Mouse (Mus musculus) limb, embryonic 15.5 days (tissue): Measurements from ENCODE around the gene Lss. TPM values are rescaled to one million over a fixed set of nuclear protein-coding genes. Genes with fewer than 3 reads are reported as not detected.

ENCODE experiments used
- ATAC-seq: fragments of 200-750 bp; cut with Nextera tagmentation; 2 replicates; pipeline ENCODE4 v1.8.0; 2017; ENCODE audit warnings: low read depth, moderate TSS enrichment; ENCODE audit not compliant: insufficient number of reproducible peaks, low FRiP score, low TSS enrichment
- H3K27ac ChIP-seq: fragments of 300-500 bp; sonication (generic); 2 replicates; pipeline ENCODE4 v1.5.1; 2015; ENCODE audit warnings: moderate library complexity, mild to moderate bottlenecking, inconsistent platforms
- H3K27me3 ChIP-seq: fragments of 300-500 bp; sonication (generic); 2 replicates; pipeline ENCODE4 v1.6.1; 2015; ENCODE audit warnings: inconsistent platforms
- H3K36me3 ChIP-seq: fragments of 300-500 bp; sonication (generic); 2 replicates; pipeline ENCODE4 v1.6.1; 2015; ENCODE audit warnings: inconsistent platforms
- H3K4me1 ChIP-seq: fragments of 300-500 bp; sonication (generic); 2 replicates; pipeline ENCODE4 v1.6.1; 2015; ENCODE audit warnings: inconsistent platforms
- H3K4me2 ChIP-seq: fragments of 300-500 bp; sonication (generic); 2 replicates; pipeline ENCODE4 v1.6.1; 2015; ENCODE audit warnings: mild to moderate bottlenecking, inconsistent platforms
- H3K4me3 ChIP-seq: fragments of 300-500 bp; sonication (generic); 2 replicates; pipeline ENCODE4 v1.5.1; 2015; ENCODE audit warnings: mild to moderate bottlenecking, inconsistent platforms
- H3K9ac ChIP-seq: fragments of 300-500 bp; sonication (generic); 2 replicates; pipeline ENCODE4 v1.6.1; 2015; ENCODE audit warnings: inconsistent platforms
- H3K9me3 ChIP-seq: fragments of 300-500 bp; sonication (generic); 2 replicates; pipeline ENCODE4 v1.6.1; 2016; ENCODE audit warnings: inconsistent platforms
- WGBS: fragments of 180-500 bp; shearing (Covaris S2); methylation state at CpG from one replicate; pipeline ENCODE4 v1.1.7; 2015; 5-methylcytosine and 5-hydroxymethylcytosine counted together
- polyA plus RNA-seq: library from polyadenylated mRNA; unstranded; fragments of >200 nt; fragmentation: Nextera tagmentation; extraction: Ambion mirVana; gene quantifications from 2 replicates; pipeline ENCODE4 v1.2.1, GENCODE M21; 2015

Lss gene
- polyA plus RNA-seq = 35.1 and 37.7 TPM in 2 replicates

DNA sequence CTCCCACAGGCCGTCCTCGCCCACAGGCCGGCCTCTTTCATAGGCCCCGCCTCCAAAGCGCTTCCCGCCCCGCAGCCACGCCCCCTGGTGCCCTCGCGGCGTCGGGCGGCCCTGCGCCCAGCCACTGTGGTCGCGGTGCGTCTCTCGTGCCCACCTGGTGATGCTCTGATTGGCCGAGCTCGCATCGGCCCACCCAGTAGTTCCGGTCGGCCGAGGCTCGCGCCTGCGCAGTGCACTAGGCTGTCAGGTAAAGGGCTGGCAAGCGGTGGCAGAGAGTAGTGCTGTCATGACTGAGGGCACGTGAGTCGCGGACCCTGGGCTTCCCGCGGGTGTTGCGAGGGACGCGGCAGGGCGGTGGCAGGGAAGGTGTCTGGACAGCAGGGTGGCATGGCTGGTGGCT, at the start of gene Lss:
Gene Lss, plus strand, starts transcription at position 214 of the 400 bp plus-strand sequence.
- WGBS = 0% methylated on average over 37 of the region's 37 CpGs
- peak; percentile 96 for ATAC-seq

DNA sequence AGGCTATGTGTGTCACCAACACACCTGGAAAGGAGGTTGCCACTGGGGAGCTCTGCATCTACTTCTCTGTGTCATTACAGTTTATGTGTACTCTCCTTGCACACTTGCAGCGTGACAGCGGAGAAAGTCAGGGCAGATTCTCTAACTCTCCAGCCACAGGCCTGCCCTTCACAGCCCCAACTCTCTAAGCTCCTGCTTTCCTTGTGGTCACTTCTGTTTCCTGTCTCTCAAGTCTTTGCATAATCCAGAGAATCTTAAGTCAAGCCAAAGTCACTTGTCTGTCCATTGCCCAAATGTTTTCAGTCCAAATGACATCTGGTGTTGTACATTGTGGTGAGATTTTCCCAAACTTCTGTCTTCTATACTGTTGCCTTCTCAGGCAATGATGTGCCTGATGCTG, 45.1 kb upstream of the Lss start:
- Histone ChIP-seq H3K4me3 (no peak overlapping the region), H3K9me3 (no peaks in the 10 kb centered on the region), H3K4me1 (no peaks in the 10 kb centered on the region), H3K9ac (no peak overlapping the region), H3K27ac (no peak overlapping the region), H3K27me3 (no peaks in the 10 kb centered on the region), H3K36me3 (peaks cover 92% of the 10 kb centered on the region), H3K4me2 (no peak overlapping the region)
- WGBS = 83% methylated on average over 2 of the region's 2 CpGs
- ATAC-seq = no peak

More for the DNA sequence above, at the start of gene Lss:
- Histone ChIP-seq H3K36me3 (peaks cover 24% of the 10 kb centered on the region), H3K9ac (peak within 1 kb of the TSS; percentile 47), H3K27ac (peak within 1 kb of the TSS; percentile 86), H3K4me1 (peaks cover 12% of the 10 kb centered on the region; the same call in 1 of the 2 replicates), H3K27me3 (no peaks in the 10 kb centered on the region), H3K4me3 (peak within 1 kb of the TSS; percentile 71), H3K4me2 (peak within 1 kb of the TSS; percentile 88), H3K9me3 (no peaks in the 10 kb centered on the region)

DNA sequence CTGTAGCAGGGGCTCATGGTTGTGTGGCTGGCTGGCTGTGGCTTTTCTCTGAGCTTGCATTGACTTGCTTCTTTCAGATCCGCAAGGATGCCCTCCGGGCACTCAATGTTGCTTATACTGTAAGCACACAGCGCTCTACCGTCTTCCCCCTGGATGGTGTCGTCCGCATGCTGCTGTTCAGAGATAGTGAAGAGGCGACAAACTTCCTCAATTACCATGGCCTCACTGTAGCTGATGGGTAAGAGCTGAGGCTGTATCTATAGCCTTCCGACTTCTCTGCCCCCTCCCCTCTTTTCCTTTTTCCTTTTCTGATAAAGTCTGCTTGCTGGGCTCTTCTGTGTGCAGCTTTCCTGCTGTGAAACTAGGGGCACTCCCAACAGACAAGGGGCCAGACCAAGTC, 43.1 kb upstream of the Lss start:
- Histone ChIP-seq H3K27me3 (no peaks in the 10 kb centered on the region), H3K4me2 (no peak overlapping the region), H3K27ac (no peak overlapping the region), H3K4me3 (no peak overlapping the region), H3K36me3 (peaks cover 84% of the 10 kb centered on the region), H3K9ac (no peak overlapping the region), H3K4me1 (no peaks in the 10 kb centered on the region), H3K9me3 (no peaks in the 10 kb centered on the region)
- WGBS = 89% methylated on average over 8 of the region's 8 CpGs
- no peak for ATAC-seq

DNA sequence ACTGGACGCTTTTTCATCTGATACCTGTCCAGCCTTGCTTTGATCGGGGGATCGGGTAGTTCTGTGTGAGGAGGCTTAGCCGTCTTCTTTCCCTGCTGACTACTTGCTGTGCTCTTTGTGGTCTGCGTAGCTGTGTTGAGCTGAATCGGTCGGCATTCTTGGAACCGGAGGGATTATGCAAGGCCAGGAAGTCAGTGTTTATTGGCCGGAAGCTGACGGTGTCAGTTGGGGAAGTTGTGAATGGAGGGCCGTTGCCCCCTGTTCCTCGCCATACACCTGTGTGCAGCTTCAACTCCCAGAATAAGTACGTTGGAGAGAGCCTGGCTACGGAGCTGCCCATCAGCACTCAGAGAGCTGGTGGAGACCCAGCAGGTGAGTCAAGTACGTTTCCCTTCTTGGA, 42.2 kb upstream of the Lss start:
- no peaks in the 10 kb centered on the region for H3K4me1 ChIP-seq
- peaks cover 86% of the 10 kb centered on the region for H3K36me3 ChIP-seq
- 91% methylated on average over 15 of the region's 15 CpGs for WGBS
- H3K9ac ChIP-seq = no peak overlapping the region
- H3K27ac ChIP-seq = no peak overlapping the region
- H3K4me3 ChIP-seq = no peak overlapping the region
- H3K27me3 ChIP-seq = no peaks in the 10 kb centered on the region
- no peak overlapping the region for H3K4me2 ChIP-seq
- no peaks in the 10 kb centered on the region for H3K9me3 ChIP-seq
- no peak for ATAC-seq

- Histone ChIP-seq H3K36me3 (peaks cover 82% of the 10 kb centered on the region), H3K9me3 (no peaks in the 10 kb centered on the region), H3K9ac (no peak overlapping the region), H3K4me3 (no peak overlapping the region), H3K4me1 (no peaks in the 10 kb centered on the region), H3K27ac (no peak overlapping the region), H3K27me3 (no peaks in the 10 kb centered on the region), H3K4me2 (no peak overlapping the region)
- no peak for ATAC-seq
- 76% methylated on average over 1 of the region's 1 CpGs for WGBS
Observed at GRCm38 (mm10) chr10:76493527-76493926, 37.9 kb upstream of the Lss start.

DNA sequence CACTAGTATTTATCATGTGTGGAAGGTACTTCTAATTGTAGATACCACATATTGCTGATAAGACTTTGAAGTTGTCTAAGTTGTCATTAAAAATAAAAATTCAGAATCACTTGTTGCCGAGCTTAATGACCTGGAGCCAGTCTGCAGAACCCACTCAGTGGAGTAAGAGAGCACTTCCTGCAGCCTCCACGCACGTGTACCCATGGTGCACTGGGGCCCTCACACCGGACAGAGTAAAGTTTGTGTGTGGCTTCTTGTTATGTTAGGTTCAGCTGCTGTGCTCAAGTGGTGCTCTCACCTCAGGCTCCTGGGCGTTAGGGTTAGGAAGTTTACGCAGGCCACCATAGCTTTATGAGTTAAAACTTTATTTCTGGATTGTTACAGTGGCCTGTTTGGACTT, 35.9 kb upstream of the Lss start:
- H3K36me3 ChIP-seq = peaks cover 82% of the 10 kb centered on the region
- no peak overlapping the region for H3K27ac ChIP-seq
- no peak overlapping the region for H3K4me3 ChIP-seq
- no peak overlapping the region for H3K9ac ChIP-seq
- H3K9me3 ChIP-seq = no peaks in the 10 kb centered on the region
- no peaks in the 10 kb centered on the region for H3K27me3 ChIP-seq
- no peaks in the 10 kb centered on the region for H3K4me1 ChIP-seq
- no peak for ATAC-seq
- no peak overlapping the region for H3K4me2 ChIP-seq
- WGBS = 83% methylated on average over 6 of the region's 6 CpGs

DNA sequence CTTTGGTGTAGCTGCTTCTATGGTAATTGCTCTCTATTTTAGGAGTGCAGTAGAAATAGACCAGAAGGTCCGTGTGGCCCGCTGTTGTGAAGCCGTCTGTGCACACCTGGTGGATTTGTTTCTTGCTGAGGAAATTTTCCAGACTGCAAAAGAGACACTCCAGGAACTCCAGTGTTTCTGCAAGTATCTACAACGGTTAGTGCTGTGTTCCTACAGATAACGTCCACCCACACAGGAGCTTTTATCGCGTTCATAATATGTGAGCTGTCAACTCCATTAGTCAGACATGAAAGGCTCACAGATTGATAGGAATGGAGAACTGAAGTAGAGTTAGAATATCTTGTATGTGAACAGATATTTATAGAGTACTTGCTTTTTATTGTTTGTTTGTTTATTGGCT, 35.0 kb upstream of the Lss start:
- Histone ChIP-seq H3K4me2 (no peak overlapping the region), H3K9me3 (no peaks in the 10 kb centered on the region), H3K4me3 (no peak overlapping the region), H3K9ac (no peak overlapping the region), H3K4me1 (no peaks in the 10 kb centered on the region), H3K27ac (no peak overlapping the region), H3K36me3 (peaks cover 81% of the 10 kb centered on the region), H3K27me3 (no peaks in the 10 kb centered on the region)
- ATAC-seq = no peak
- 93% methylated on average over 7 of the region's 7 CpGs for WGBS

GRCm38 (mm10) chr10:76497522-76497921, 33.9 kb upstream of the Lss start:
- Histone ChIP-seq H3K9ac (no peak overlapping the region), H3K4me2 (no peak overlapping the region), H3K27ac (no peak overlapping the region), H3K9me3 (no peaks in the 10 kb centered on the region), H3K4me1 (no peaks in the 10 kb centered on the region), H3K27me3 (no peaks in the 10 kb centered on the region), H3K4me3 (no peak overlapping the region), H3K36me3 (peaks cover 88% of the 10 kb centered on the region)
- no peak for ATAC-seq
- 92% methylated on average over 4 of the region's 4 CpGs for WGBS

DNA sequence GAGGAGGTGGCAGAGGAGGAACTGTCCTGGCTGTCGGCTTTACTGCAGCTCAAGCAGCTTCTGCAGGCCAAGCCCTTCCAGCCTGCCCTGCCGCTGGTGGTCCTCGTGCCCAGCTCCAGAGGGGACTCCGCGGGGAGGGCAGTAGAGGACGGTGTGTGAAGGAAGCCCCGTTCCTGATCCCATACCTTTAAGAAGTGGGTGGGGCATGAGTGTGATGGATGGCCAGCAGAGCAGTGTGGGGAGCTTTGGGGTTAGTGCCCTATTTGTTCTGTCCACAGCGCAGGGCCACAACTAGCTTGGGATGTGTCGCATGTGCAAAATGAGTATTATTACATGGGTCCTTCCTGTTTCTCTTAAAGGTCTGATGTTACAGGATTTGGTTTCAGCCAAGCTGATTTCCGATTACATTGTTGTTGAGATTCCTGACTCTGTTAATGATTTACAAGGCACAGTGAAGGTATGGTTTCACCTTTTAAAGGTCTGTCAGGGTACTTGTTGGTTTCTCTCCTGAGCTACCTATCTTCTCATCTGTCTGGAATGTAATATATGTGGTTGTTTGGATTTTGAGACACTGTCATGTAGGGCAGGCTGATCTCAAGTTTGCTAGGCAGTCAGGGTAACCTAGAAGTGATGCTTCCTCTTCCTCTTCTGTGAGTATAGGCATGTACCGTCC, 27.0 kb upstream of the Lss start:
- peaks cover 88% of the 10 kb centered on the region for H3K36me3 ChIP-seq
- no peak overlapping the region for H3K9ac ChIP-seq
- H3K4me2 ChIP-seq = no peak overlapping the region
- H3K27ac ChIP-seq = no peak overlapping the region
- no peaks in the 10 kb centered on the region for H3K4me1 ChIP-seq
- 90% methylated on average over 11 of the region's 11 CpGs for WGBS
- H3K27me3 ChIP-seq = no peaks in the 10 kb centered on the region
- no peaks in the 10 kb centered on the region for H3K9me3 ChIP-seq
- no peak overlapping the region for H3K4me3 ChIP-seq
- no peak for ATAC-seq

DNA sequence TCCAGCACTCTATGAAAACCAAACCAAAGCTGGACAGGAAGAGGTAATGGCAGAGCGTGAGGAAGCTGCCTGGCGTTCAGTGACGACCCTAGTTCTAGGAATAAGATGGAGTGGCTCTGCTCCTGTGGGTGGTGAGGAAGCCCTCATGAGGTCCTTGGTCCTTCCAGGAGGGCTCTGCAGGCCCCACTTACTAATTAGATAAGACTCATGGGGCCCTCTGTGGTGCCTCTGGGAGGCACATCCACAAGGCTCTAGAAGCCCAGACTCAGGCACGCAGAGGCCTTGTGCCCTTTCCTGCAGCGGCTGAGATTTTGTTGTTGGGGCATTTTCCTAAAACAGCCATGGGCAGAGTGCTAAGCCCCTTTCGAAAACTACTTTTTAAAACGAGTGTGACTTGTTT, 25.5 kb upstream of the Lss start:
- Histone ChIP-seq H3K4me3 (no peak overlapping the region), H3K36me3 (peaks cover 87% of the 10 kb centered on the region), H3K27ac (no peak overlapping the region), H3K27me3 (no peaks in the 10 kb centered on the region), H3K9ac (no peak overlapping the region), H3K4me2 (no peak overlapping the region), H3K9me3 (no peaks in the 10 kb centered on the region), H3K4me1 (no peaks in the 10 kb centered on the region)
- no peak for ATAC-seq
- WGBS = 94% methylated on average over 7 of the region's 7 CpGs

DNA sequence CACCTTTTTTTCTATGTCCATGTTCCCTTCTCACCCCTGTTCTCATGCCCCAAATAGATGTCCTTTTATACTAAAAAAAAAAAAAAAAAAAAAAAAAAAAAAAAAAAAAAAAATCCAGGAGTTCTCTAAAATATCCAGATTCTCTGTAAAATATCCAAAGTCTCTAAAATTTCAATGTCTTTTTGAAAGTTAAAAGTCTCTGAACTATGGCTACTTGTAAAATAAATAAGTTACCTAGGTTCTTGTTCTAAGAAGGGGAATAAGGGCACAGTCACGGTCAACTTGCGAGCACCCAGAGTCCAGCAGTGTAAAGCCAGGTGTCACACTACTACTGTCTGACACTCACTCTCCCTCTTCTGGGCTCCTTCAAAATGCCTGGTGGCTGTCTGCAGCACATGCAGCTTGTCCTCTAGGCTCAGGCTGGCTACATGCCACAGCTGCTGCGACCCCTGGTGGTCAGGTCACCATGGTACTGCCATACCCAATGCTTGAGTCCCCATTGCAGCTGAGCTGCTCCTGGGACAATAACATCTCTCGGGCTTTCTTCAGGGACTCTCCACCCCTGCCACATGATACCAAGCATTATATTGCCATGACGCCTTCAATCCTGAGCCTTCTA, 18.3 kb upstream of the Lss start:
- Histone ChIP-seq H3K4me3 (no peak overlapping the region), H3K9ac (no peak overlapping the region), H3K4me1 (no peaks in the 10 kb centered on the region), H3K9me3 (no peaks in the 10 kb centered on the region), H3K4me2 (no peak overlapping the region), H3K27me3 (no peaks in the 10 kb centered on the region), H3K27ac (no peak overlapping the region), H3K36me3 (peaks cover 85% of the 10 kb centered on the region)
- WGBS = 52% methylated on average over 5 of the region's 5 CpGs
- no peak for ATAC-seq

DNA sequence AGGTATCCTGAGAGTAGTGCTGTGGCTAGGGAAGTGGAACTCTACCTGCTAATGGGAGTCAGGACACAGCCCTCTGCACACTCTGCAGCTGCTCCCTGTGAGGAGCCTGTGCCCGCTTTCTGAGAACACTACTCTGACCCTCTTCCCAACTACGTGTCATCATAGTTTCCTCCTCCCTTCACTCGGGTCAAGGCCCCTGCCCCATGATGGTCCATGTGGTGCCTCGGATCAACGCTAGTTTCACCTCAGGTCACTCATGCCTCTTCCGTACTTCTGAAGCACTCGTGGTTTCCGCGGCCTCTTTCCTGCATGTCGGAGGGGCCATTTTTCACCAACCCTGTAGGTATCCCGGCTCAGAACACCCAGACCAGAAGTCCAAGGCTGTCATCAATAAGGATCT, 466 bp upstream of the Lss start:
- 2% methylated on average over 11 of the region's 11 CpGs for WGBS
- Histone ChIP-seq H3K36me3 (peaks cover 20% of the 10 kb centered on the region), H3K27ac (peak overlapping the region; percentile 86; the same call in 1 of the 2 replicates), H3K4me2 (peak overlapping the region; percentile 88), H3K4me3 (peak overlapping the region; percentile 71), H3K4me1 (peaks cover 12% of the 10 kb centered on the region; the same call in 1 of the 2 replicates), H3K27me3 (no peaks in the 10 kb centered on the region), H3K9me3 (no peaks in the 10 kb centered on the region), H3K9ac (peak overlapping the region; percentile 47)
- ATAC-seq = peak; percentile 28; the same call in 1 of the 2 replicates
